Mouse (Mus musculus) spleen, postnatal 14 days (tissue): ENCODE results near the gene Gm6337.
"Not testable (repeated sequence)": the region's sequence is repeated elsewhere in the genome, so short reads cannot be mapped to it uniquely, and the experiment has no call there.

Experiments
- DNase-seq, 2 experiments: peaks; one replicate each; pipeline ENCODE4 v3.0.0; 2021 to 2022; ENCODE audit warnings: low spot score in 2 of 2

The Gm6337 gene

DNA sequence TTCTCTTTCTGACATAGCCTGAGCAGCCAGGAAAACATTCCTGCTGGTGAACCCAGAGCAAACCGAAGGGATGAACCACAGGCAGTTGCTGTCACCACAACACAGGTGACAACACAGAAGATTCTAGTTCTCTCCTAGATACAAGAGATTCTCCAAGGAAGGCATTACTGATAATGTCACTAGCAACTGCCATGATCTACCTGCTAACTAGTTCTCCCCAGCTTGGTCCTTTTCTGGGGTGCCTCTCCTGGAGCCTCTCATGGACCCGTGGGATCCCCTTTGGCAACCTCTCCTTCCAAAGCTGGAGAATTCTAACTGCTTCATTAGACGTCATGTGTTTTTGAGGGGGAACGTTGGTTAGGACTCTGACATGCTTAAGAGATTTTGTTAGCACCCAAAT lies at the start of gene Gm6337:
Gene Gm6337, minus strand, starts transcription at position 101 of the 400 bp plus-strand sequence.
- DNase-seq, result not testable (repeated sequence)

- DNase-seq, result not testable (repeated sequence)
Observed at GRCm38 (mm10) chr14:6107500-6107899, 49.4 kb upstream of the Gm6337 start.

GRCm38 (mm10) chr14:6093842-6094241 lies 35.8 kb upstream of the Gm6337 start, which contains the start of gene Gm8206:
TSS of gene Gm8206 (minus strand) at chr14:6093942.
- DNase-seq, result not testable (repeated sequence)
